Mouse (Mus musculus) MEL (cell line): Measurements from ENCODE around the gene Rassf2. TPM values are rescaled to one million over a fixed set of nuclear protein-coding genes. Genes with fewer than 3 reads are reported as not detected.

Source experiments
- DNase-seq: peaks from one replicate; pipeline ENCODE4 v3.0.0; 2011; ENCODE audit warnings: low read depth, low spot score
- H3K27ac ChIP-seq: 2 replicates; pipeline ENCODE4 v1.5.1; 2012; ENCODE audit warnings: low read depth, mild to moderate bottlenecking, control low read depth, low read length, moderate library complexity; ENCODE audit not compliant: control insufficient read depth
- H3K27me3 ChIP-seq, 2 experiments: fragments of 150-350 bp in 1 of 2; sonication (generic) in 1 of 2; 2 replicates each; pipeline ENCODE4 v1.6.1; 2012; ENCODE audit warnings: low read length in 2 of 2, mild to moderate bottlenecking in 2 of 2, improper control_type of control experiment in 1 of 2, moderate library complexity in 1 of 2; ENCODE audit not compliant: insufficient read depth in 2 of 2, control insufficient read depth in 1 of 2
- H3K36me3 ChIP-seq, 2 experiments: 2 replicates each; pipeline ENCODE4 v1.6.1; 2012 to 2014; ENCODE audit warnings: low read length in 2 of 2, improper control_type of control experiment in 1 of 2, inconsistent platforms in 1 of 2, mild to moderate bottlenecking in 1 of 2; ENCODE audit not compliant: insufficient read depth in 2 of 2, control insufficient read depth in 1 of 2
- H3K4me1 ChIP-seq, 2 experiments: fragments of 150-350 bp in 1 of 2; sonication (generic) in 1 of 2; 2 replicates each; pipeline ENCODE4 v1.6.1; 2012; ENCODE audit warnings: low read length in 2 of 2, improper control_type of control experiment in 1 of 2, mild to moderate bottlenecking in 1 of 2; ENCODE audit not compliant: insufficient read depth in 2 of 2, control insufficient read depth in 1 of 2
- H3K4me3 ChIP-seq, 2 experiments: fragments of 150-350 bp in 1 of 2; sonication (generic) in 1 of 2; 2 replicates each; pipeline ENCODE4 v1.5.1; 2012; ENCODE audit warnings: low read depth in 2 of 2, low read length in 2 of 2, mild to moderate bottlenecking in 2 of 2, moderate library complexity in 2 of 2, control low read depth in 1 of 2, improper control_type of control experiment in 1 of 2; ENCODE audit not compliant: control insufficient read depth in 1 of 2, insufficient read depth in 1 of 2
- H3K79me2 ChIP-seq: 2 replicates; pipeline ENCODE4 v1.6.1; 2012; ENCODE audit warnings: mild to moderate bottlenecking, low read length, moderate library complexity; ENCODE audit not compliant: control insufficient read depth, poor library complexity, insufficient read depth
- H3K9ac ChIP-seq: 2 replicates; pipeline ENCODE4 v1.6.1; 2012; ENCODE audit warnings: low read depth, mild to moderate bottlenecking, control low read depth, low read length, moderate library complexity; ENCODE audit not compliant: control insufficient read depth, poor library complexity, severe bottlenecking
- H3K9me3 ChIP-seq: fragments of 150-350 bp; sonication (generic); replicated peaks from 2 replicates; pipeline ENCODE4 v1.6.1; 2012; ENCODE audit warnings: mild to moderate bottlenecking, low read length, improper control_type of control experiment, moderate library complexity; ENCODE audit not compliant: insufficient read depth
- CTCF ChIP-seq, 3 experiments: IDR thresholded peaks in 2 of 3; conservative IDR thresholded peaks in 1 of 3; 2 replicates each; pipeline ENCODE4 v1.5.1; 2011 to 2012; ENCODE audit warnings: low read length in 3 of 3, low read depth in 2 of 3, mild to moderate bottlenecking in 2 of 3, improper control_type of control experiment in 1 of 3, inconsistent platforms in 1 of 3, mixed read lengths in 1 of 3, moderate library complexity in 1 of 3; ENCODE audit not compliant: control insufficient read depth in 1 of 3, insufficient read depth in 1 of 3, poor library complexity in 1 of 3, severe bottlenecking in 1 of 3
- E2F4 ChIP-seq: IDR thresholded peaks from 2 replicates; pipeline ENCODE4 v1.6.1; 2011; ENCODE audit warnings: low read depth, low read length, improper control_type of control experiment, borderline replicate concordance
- ELF1 ChIP-seq: IDR thresholded peaks from 2 replicates; pipeline ENCODE4 v1.6.1; 2014; ENCODE audit warnings: low read depth, mild to moderate bottlenecking, inconsistent platforms, low read length, improper control_type of control experiment, moderate library complexity
- EP300 ChIP-seq, 2 experiments: IDR thresholded peaks; 2 replicates each; pipeline ENCODE4 v1.6.1; 2011; ENCODE audit warnings: improper control_type of control experiment in 2 of 2, low read length in 2 of 2, low read depth in 1 of 2, mild to moderate bottlenecking in 1 of 2
- KAT2A ChIP-seq: conservative IDR thresholded peaks from 2 replicates; pipeline ENCODE4 v1.6.1; 2012; ENCODE audit warnings: low read depth, low read length, improper control_type of control experiment, inconsistent platforms
- MAX ChIP-seq: IDR thresholded peaks from 2 replicates; pipeline ENCODE4 v1.6.1; 2011; ENCODE audit warnings: low read length, improper control_type of control experiment
- MYC ChIP-seq: IDR thresholded peaks from 2 replicates; pipeline ENCODE4 v1.6.1; 2011; ENCODE audit warnings: low read depth, mild to moderate bottlenecking, low read length, improper control_type of control experiment, moderate library complexity
- POLR2A ChIP-seq, 2 experiments: IDR thresholded peaks; 2 replicates each; pipeline ENCODE4 v1.6.1; 2011 to 2012; ENCODE audit warnings: low read length in 2 of 2, mild to moderate bottlenecking in 2 of 2, control low read depth in 1 of 2, improper control_type of control experiment in 1 of 2, low read depth in 1 of 2, moderate library complexity in 1 of 2; ENCODE audit not compliant: control insufficient read depth in 1 of 2, insufficient read depth in 1 of 2, poor library complexity in 1 of 2
- POLR2AphosphoS2 ChIP-seq: IDR thresholded peaks from 2 replicates; pipeline ENCODE4 v1.6.1; 2011; ENCODE audit warnings: low read length, improper control_type of control experiment
- POLR2AphosphoS5 ChIP-seq: IDR thresholded peaks from 2 replicates; pipeline ENCODE4 v1.6.1; 2012; ENCODE audit warnings: low read depth, borderline replicate concordance, mild to moderate bottlenecking, inconsistent platforms, low read length, moderate library complexity, mixed read lengths
- RCOR1 ChIP-seq: IDR thresholded peaks from 2 replicates; pipeline ENCODE4 v1.6.1; 2012; ENCODE audit warnings: low read depth, mild to moderate bottlenecking, inconsistent platforms, low read length, improper control_type of control experiment
- SIN3A ChIP-seq: IDR thresholded peaks from 2 replicates; pipeline ENCODE4 v1.6.1; 2012; ENCODE audit warnings: low read length, improper control_type of control experiment, inconsistent platforms
- SMC3 ChIP-seq: IDR thresholded peaks from 2 replicates; pipeline ENCODE4 v1.6.1; 2011; ENCODE audit warnings: low read depth, low read length, improper control_type of control experiment
- TAL1 ChIP-seq: IDR thresholded peaks from 2 replicates; pipeline ENCODE4 v1.6.1; 2012; ENCODE audit warnings: mild to moderate bottlenecking, inconsistent platforms, low read length, moderate library complexity, mixed read lengths
- ZC3H11A ChIP-seq: IDR thresholded peaks from 2 replicates; pipeline ENCODE4 v1.6.1; 2012; ENCODE audit warnings: low read depth, mild to moderate bottlenecking, inconsistent platforms, low read length, improper control_type of control experiment
- ZKSCAN1 ChIP-seq: IDR thresholded peaks from 2 replicates; pipeline ENCODE4 v1.6.1; 2012; ENCODE audit warnings: low read depth, mild to moderate bottlenecking, inconsistent platforms, low read length, improper control_type of control experiment, moderate library complexity
- ZMIZ1 ChIP-seq: IDR thresholded peaks from 2 replicates; pipeline ENCODE4 v1.6.1; 2012; ENCODE audit warnings: low read depth, mild to moderate bottlenecking, inconsistent platforms, low read length, improper control_type of control experiment, moderate library complexity
- ZNF384 ChIP-seq: IDR thresholded peaks from 2 replicates; pipeline ENCODE4 v1.6.1; 2012; ENCODE audit warnings: low read depth, mild to moderate bottlenecking, inconsistent platforms, low read length, improper control_type of control experiment
- polyA plus RNA-seq, 2 experiments: library from polyadenylated mRNA; stranded (reverse) in 1 of 2; unstranded in 1 of 2; fragments of >175 nt in 1 of 2; fragments of >200 nt in 1 of 2; gene quantifications; 2 replicates each; pipeline versions ENCODE4 v1.2.1 to v1.2.4; 2012; ENCODE audit warnings: low replicate concordance in 2 of 2, low read depth in 1 of 2; ENCODE audit not compliant: insufficient read length in 2 of 2, insufficient read depth in 1 of 2, missing spikeins in 1 of 2
- total RNA-seq: library from RNA; depleted of rRNA; stranded (reverse); fragments of 300-350 nt; gene quantifications from 2 replicates; pipeline ENCODE4 v1.2.3, GENCODE M21; 2012

Gene Rassf2
- total and polyA plus RNA-seq, 3 experiments: 0.69 to 4.1 TPM; not detected in 1

DNA sequence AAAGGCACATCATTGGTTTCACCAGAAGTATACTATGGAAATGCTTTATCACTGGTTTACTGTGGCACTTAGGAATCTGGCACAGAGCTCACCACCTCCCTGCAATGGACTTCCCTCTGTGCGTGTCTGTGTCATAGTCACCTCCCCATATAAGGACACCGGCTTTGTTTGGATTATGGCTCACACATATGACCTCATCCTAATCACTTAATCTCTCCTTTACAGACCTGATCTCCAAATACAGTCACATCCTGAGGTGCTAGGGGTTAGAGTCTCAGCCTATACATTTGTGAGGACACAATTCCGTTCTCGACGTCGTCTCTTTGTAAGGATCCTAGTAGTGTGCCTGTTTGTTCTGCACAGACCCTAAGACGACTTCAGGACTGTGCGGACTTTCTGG lies 84.8 kb downstream of the Rassf2 start:
- no peak for TF ChIP-seq TAL1
- TF ChIP-seq ZMIZ1: no peak
- no peak for TF ChIP-seq POLR2AphosphoS5
- TF ChIP-seq MYC: no peak
- no peak for TF ChIP-seq ELF1
- no peak for TF ChIP-seq SIN3A
- TF ChIP-seq POLR2A (IDR thresholded peaks at IDR 0.05; ENCODE audit: control insufficient read depth in 1 of 2, insufficient read depth in 1 of 2, low read depth in 1 of 2, low read length in 2 of 2, poor library complexity in 1 of 2): no peak
- no peak for TF ChIP-seq CTCF (IDR thresholded peaks at IDR 0.05 in 2 of 3, conservative IDR thresholded peaks at IDR 0.05 in 1 of 3; ENCODE audit: control insufficient read depth in 1 of 3, insufficient read depth in 1 of 3, low read depth in 2 of 3, low read length in 3 of 3, poor library complexity in 1 of 3, severe bottlenecking in 1 of 3)
- no peak for TF ChIP-seq POLR2AphosphoS2
- no peaks in the 10 kb centered on the region for H3K9me3 ChIP-seq

GRCm38 (mm10) chr2:131944370-131944769 lies 85.7 kb downstream of the Rassf2 start:
- no peak for TF ChIP-seq TAL1
- no peak for TF ChIP-seq ZC3H11A
- no peak for DNase-seq

More for the DNA sequence above, 84.8 kb downstream of the Rassf2 start:
- H3K36me3 ChIP-seq: peaks cover 0 to 2% of the 10 kb centered on the region in 2 experiments; a peak in 1 of 4 replicates
- H3K27me3 ChIP-seq: no peaks in the 10 kb centered on the region
- H3K9ac ChIP-seq: no peak overlapping the region
- H3K79me2 ChIP-seq: no peaks in the 10 kb centered on the region
- H3K4me1 ChIP-seq: peaks cover 0 to 2% of the 10 kb centered on the region in 2 experiments; a peak in 2 of 4 replicates
- peak; percentile 27 for DNase-seq
- H3K27ac ChIP-seq: no peak overlapping the region
- H3K4me3 ChIP-seq: no peak overlapping the region

GRCm38 (mm10) chr2:131941501-131941900 lies 88.6 kb downstream of the Rassf2 start:
- Histone ChIP-seq H3K9ac (no peak overlapping the region), H3K4me3 (no peak overlapping the region)

More at GRCm38 (mm10) chr2:131944370-131944769, 85.7 kb downstream of the Rassf2 start:
- peaks cover 0 to 8% of the 10 kb centered on the region in 2 experiments; a peak in 2 of 4 replicates for H3K4me1 ChIP-seq
- no peaks in the 10 kb centered on the region for H3K9me3 ChIP-seq
- H3K4me3 ChIP-seq: no peak overlapping the region
- no peak overlapping the region for H3K27ac ChIP-seq
- H3K79me2 ChIP-seq: no peaks in the 10 kb centered on the region
- peaks cover 0 to 5% of the 10 kb centered on the region in 2 experiments; a peak in 1 of 4 replicates for H3K36me3 ChIP-seq
- no peak overlapping the region for H3K9ac ChIP-seq
- no peaks in the 10 kb centered on the region for H3K27me3 ChIP-seq

More at GRCm38 (mm10) chr2:131941501-131941900, 88.6 kb downstream of the Rassf2 start:
- Histone ChIP-seq H3K9me3 (no peaks in the 10 kb centered on the region), H3K27me3 (no peaks in the 10 kb centered on the region)
- TF ChIP-seq RCOR1 (no peak), TAL1 (no peak), MAX (no peak), ZKSCAN1 (no peak), MYC (no peak), E2F4 (no peak), KAT2A (no peak), ZNF384 (no peak), SMC3 (no peak), POLR2AphosphoS5 (no peak), SIN3A (no peak), EP300 (IDR thresholded peaks at IDR 0.05; ENCODE audit: low read depth in 1 of 2, low read length in 2 of 2) (no peak)
- TF ChIP-seq, all 39 proteins: peak for 0
- Histone ChIP-seq H3K79me2 (no peaks in the 10 kb centered on the region), H3K27ac (no peak overlapping the region), H3K4me1 (peaks cover 0 to 8% of the 10 kb centered on the region in 2 experiments; a peak in 2 of 4 replicates), H3K36me3 (peaks cover 0 to 5% of the 10 kb centered on the region in 2 experiments; a peak in 1 of 4 replicates)
- no peak for DNase-seq
